ENCODE assay signal across 8 mouse cellular contexts in genomic region chr9:69431863-69432555, GRCm38 (mm10). TPM values are rescaled to one million over a fixed set of nuclear protein-coding genes. Genes with fewer than 3 reads are reported as not detected.
DNase-seq lines count a peak whose midpoint lies in the region; ATAC-seq and TF ChIP-seq lines count a peak whose summit lies in the region.

No protein-coding gene starts in this region.

- no peak overlapping the region for H3K4me3 ChIP-seq in neural tube, embryonic 13.5 days
- H3K4me3 ChIP-seq in neural tube, embryonic 15.5 days (replicated peaks): no peak overlapping the region
- no peak overlapping the region for H3K4me3 ChIP-seq in limb, embryonic 14.5 days (replicated peaks; ENCODE audit: low read length)

- H3K27me3 ChIP-seq in neural tube, embryonic 13.5 days: no peaks in the 10 kb centered on the region
- no peaks in the 10 kb centered on the region for H3K27me3 ChIP-seq in neural tube, embryonic 15.5 days (replicated peaks)
- no peaks in the 10 kb centered on the region for H3K27me3 ChIP-seq in limb, embryonic 14.5 days (ENCODE audit: control insufficient read depth, insufficient read depth, low read length)

- TF ChIP-seq POLR2A in limb, embryonic 14.5 days (IDR thresholded peaks at IDR 0.05; ENCODE audit: borderline replicate concordance, extremely low read depth, insufficient read depth, insufficient read length): no peak

- peak; percentile 87 for DNase-seq in fibroblast of lung, adult 2 months (ENCODE audit: low read depth)
- peak; percentile 79 for DNase-seq in limb, embryonic 14.5 days (ENCODE audit: low spot score)
- peak; percentile 21 for DNase-seq in telencephalon, adult 2 months (ENCODE audit: low read depth, low spot score)
- no peak for DNase-seq in cerebellum, postnatal 10 days
- no peak for DNase-seq in right cerebral cortex, postnatal 10 days (ENCODE audit: low spot score in 2 of 2)
- DNase-seq in cerebellum, postnatal 25 days: no peak

- no peak for ATAC-seq in neural tube, embryonic 13.5 days (ENCODE audit: low read depth)
- no peak for ATAC-seq in neural tube, embryonic 15.5 days (ENCODE audit: low FRiP score)
- ATAC-seq in limb, embryonic 14.5 days (ENCODE audit: low FRiP score, low read depth): peak; percentile 80

- H3K36me3 ChIP-seq in neural tube, embryonic 13.5 days: peaks cover 36% of the 10 kb centered on the region
- peaks cover 14% of the 10 kb centered on the region; the same call in 1 of the 2 replicates for H3K36me3 ChIP-seq in neural tube, embryonic 15.5 days
- H3K36me3 ChIP-seq in limb, embryonic 14.5 days (ENCODE audit: control insufficient read depth, insufficient read depth, low read length): peaks cover 20% of the 10 kb centered on the region

- H3K4me1 ChIP-seq in neural tube, embryonic 13.5 days (replicated peaks): peaks cover 16% of the 10 kb centered on the region; the same call in 1 of the 2 replicates
- H3K4me1 ChIP-seq in neural tube, embryonic 15.5 days: 0 out of 2 replicates have a peak, but pooled peaks cover 4% of the 10 kb centered on the region
- peaks cover 10% of the 10 kb centered on the region; the same call in 1 of the 2 replicates for H3K4me1 ChIP-seq in limb, embryonic 14.5 days (ENCODE audit: control insufficient read depth, insufficient read depth, low read length)

- H3K9ac ChIP-seq in neural tube, embryonic 13.5 days: no peak overlapping the region
- no peak overlapping the region for H3K9ac ChIP-seq in neural tube, embryonic 15.5 days (replicated peaks)
- H3K9ac ChIP-seq in limb, embryonic 14.5 days (ENCODE audit: low read depth, low read length, severe bottlenecking): no peak overlapping the region

- H3K9me3 ChIP-seq in neural tube, embryonic 13.5 days: no peaks in the 10 kb centered on the region
- H3K9me3 ChIP-seq in neural tube, embryonic 15.5 days (replicated peaks): no peaks in the 10 kb centered on the region
- H3K9me3 ChIP-seq in limb, embryonic 14.5 days (ENCODE audit: control insufficient read depth, low read length): no peaks in the 10 kb centered on the region

- peak overlapping the region; percentile 68 for H3K27ac ChIP-seq in neural tube, embryonic 13.5 days (replicated peaks)
- no peak overlapping the region for H3K27ac ChIP-seq in neural tube, embryonic 15.5 days (replicated peaks)
- peak overlapping the region; percentile 52 for H3K27ac ChIP-seq in limb, embryonic 14.5 days (replicated peaks; ENCODE audit: low read depth, low read length)

- WGBS in neural tube, embryonic 13.5 days: 28% methylated on average over 6 of the region's 6 CpGs
- 27% methylated on average over 6 of the region's 6 CpGs for WGBS in neural tube, embryonic 15.5 days
- 53% methylated on average over 6 of the region's 6 CpGs for WGBS in limb, embryonic 14.5 days

- no peak overlapping the region for H3K4me2 ChIP-seq in neural tube, embryonic 13.5 days
- no peak overlapping the region for H3K4me2 ChIP-seq in neural tube, embryonic 15.5 days
- no peak overlapping the region for H3K4me2 ChIP-seq in limb, embryonic 14.5 days (replicated peaks; ENCODE audit: low read depth, low read length, severe bottlenecking)

RNA-seq across cellular contexts. Expression of gene Anxa2, which starts 21.4 kb away (rescaled TPM):
- 308 and 356 TPM in 2 replicates for polyA plus RNA-seq in neural tube, embryonic 13.5 days (2015; fragmentation: Nextera tagmentation; extraction: Ambion mirVana)
- polyA plus RNA-seq in neural tube, embryonic 15.5 days (2015; fragmentation: Nextera tagmentation; extraction: Ambion mirVana): 251 and 335 TPM in 2 replicates
- polyA plus RNA-seq in limb, embryonic 14.5 days (2012; rRNA removed): 610 and 760 TPM in 2 replicates
- polyA plus RNA-seq in limb, embryonic 14.5 days (2014; fragmentation: Nextera tagmentation; extraction: Ambion mirVana): 1,278 and 1,417 TPM in 2 replicates

RNA-seq across cellular contexts. Expression of gene Ice2, which starts 34.3 kb away (rescaled TPM):
- polyA plus RNA-seq in neural tube, embryonic 13.5 days (2015; fragmentation: Nextera tagmentation; extraction: Ambion mirVana): 10.6 and 12.6 TPM in 2 replicates
- 10.1 and 11.0 TPM in 2 replicates for polyA plus RNA-seq in neural tube, embryonic 15.5 days (2015; fragmentation: Nextera tagmentation; extraction: Ambion mirVana)
- 12.0 and 13.7 TPM in 2 replicates for polyA plus RNA-seq in limb, embryonic 14.5 days (2012; rRNA removed)
- 15.8 and 16.7 TPM in 2 replicates for polyA plus RNA-seq in limb, embryonic 14.5 days (2014; fragmentation: Nextera tagmentation; extraction: Ambion mirVana)

Comparison
In these comparisons a context has a peak if more than half of its experiments do, and no peak if none do; other contexts are left out.
1. DNase-seq: peak in fibroblast of lung, adult 2 months (single experiment), limb, embryonic 14.5 days (single experiment) and telencephalon, adult 2 months (single experiment); none in cerebellum, postnatal 10 days (0 of 2), right cerebral cortex, postnatal 10 days (0 of 2) and cerebellum, postnatal 25 days (0 of 2).